ENCODE assay signal across 8 mouse cellular contexts in genomic region chr2:18799265-18799965, GRCm38 (mm10).
A peak's percentile ranks its signal among the peaks of the same experiment; 100 is the strongest.
DNase-seq lines count a peak whose midpoint lies in the region; ATAC-seq lines count a peak whose summit lies in the region.

No protein-coding gene starts in this region.

- peaks cover 23% of the 10 kb centered on the region for H3K4me1 ChIP-seq in forebrain, embryonic 14.5 days (ENCODE audit: control insufficient read depth, insufficient read depth, low read length)
- H3K4me1 ChIP-seq in liver, embryonic 12.5 days: no peaks in the 10 kb centered on the region

- H3K4me3 ChIP-seq in forebrain, embryonic 14.5 days (ENCODE audit: low read depth, low read length): peak overlapping the region; percentile 43
- peak overlapping the region; percentile 34 for H3K4me3 ChIP-seq in liver, embryonic 12.5 days

- 12% methylated on average over 17 of the region's 17 CpGs for WGBS in forebrain, embryonic 14.5 days
- WGBS in liver, embryonic 12.5 days (ENCODE audit: insufficient replicate concordance): 13% methylated on average over 17 of the region's 17 CpGs

- no peaks in the 10 kb centered on the region for H3K36me3 ChIP-seq in forebrain, embryonic 14.5 days (ENCODE audit: control insufficient read depth, insufficient read depth, low read length)
- H3K36me3 ChIP-seq in liver, embryonic 12.5 days: no peaks in the 10 kb centered on the region

- peaks cover 24% of the 10 kb centered on the region for H3K27me3 ChIP-seq in forebrain, embryonic 14.5 days (replicated peaks; ENCODE audit: control insufficient read depth, insufficient read depth, low read length)
- H3K27me3 ChIP-seq in liver, embryonic 12.5 days (replicated peaks): peaks cover 82% of the 10 kb centered on the region

- DNase-seq in gastrocnemius, adult 18-20 months (ENCODE audit: low spot score): peak; percentile 4
- DNase-seq in gastrocnemius, postnatal 10 days: no peak
- DNase-seq in forebrain, embryonic 14.5 days (ENCODE audit: low spot score): peak; percentile 44
- no peak for DNase-seq in yolk sac, embryonic 10.5 days (ENCODE audit: low spot score)
- DNase-seq in urinary bladder, adult 2 months (ENCODE audit: low spot score): no peak
- DNase-seq in left cerebral cortex, adult 11 months (ENCODE audit: low spot score): no peak

- peak overlapping the region; percentile 62 for H3K9ac ChIP-seq in forebrain, embryonic 14.5 days (ENCODE audit: low read length)
- no peak overlapping the region for H3K9ac ChIP-seq in liver, embryonic 12.5 days

- ATAC-seq in CD4-positive, CD25-positive, alpha-beta regulatory T cell, adult 4 months: peak; percentile 27
- ATAC-seq in forebrain, embryonic 14.5 days: peak; percentile 19
- ATAC-seq in liver, embryonic 12.5 days: no peak

- H3K27ac ChIP-seq in forebrain, embryonic 14.5 days (ENCODE audit: low read depth, low read length): peak overlapping the region; percentile 65
- H3K27ac ChIP-seq in liver, embryonic 12.5 days: no peak overlapping the region

- no peaks in the 10 kb centered on the region for H3K9me3 ChIP-seq in forebrain, embryonic 14.5 days (replicated peaks; ENCODE audit: control insufficient read depth, low read length)
- no peaks in the 10 kb centered on the region for H3K9me3 ChIP-seq in liver, embryonic 12.5 days (replicated peaks)

- H3K4me2 ChIP-seq in forebrain, embryonic 14.5 days (ENCODE audit: low read length): peak overlapping the region; percentile 81
- peak overlapping the region; percentile 50 for H3K4me2 ChIP-seq in liver, embryonic 12.5 days

Comparison
In these comparisons a context has a peak if more than half of its experiments do, and no peak if none do; other contexts are left out.
1. DNase-seq: peak in gastrocnemius, adult 18-20 months (single experiment) and forebrain, embryonic 14.5 days (single experiment); none in gastrocnemius, postnatal 10 days (single experiment), yolk sac, embryonic 10.5 days (single experiment), urinary bladder, adult 2 months (single experiment) and left cerebral cortex, adult 11 months (single experiment).